ENCODE assay signal across 9 mouse cellular contexts in the genomic region with DNA sequence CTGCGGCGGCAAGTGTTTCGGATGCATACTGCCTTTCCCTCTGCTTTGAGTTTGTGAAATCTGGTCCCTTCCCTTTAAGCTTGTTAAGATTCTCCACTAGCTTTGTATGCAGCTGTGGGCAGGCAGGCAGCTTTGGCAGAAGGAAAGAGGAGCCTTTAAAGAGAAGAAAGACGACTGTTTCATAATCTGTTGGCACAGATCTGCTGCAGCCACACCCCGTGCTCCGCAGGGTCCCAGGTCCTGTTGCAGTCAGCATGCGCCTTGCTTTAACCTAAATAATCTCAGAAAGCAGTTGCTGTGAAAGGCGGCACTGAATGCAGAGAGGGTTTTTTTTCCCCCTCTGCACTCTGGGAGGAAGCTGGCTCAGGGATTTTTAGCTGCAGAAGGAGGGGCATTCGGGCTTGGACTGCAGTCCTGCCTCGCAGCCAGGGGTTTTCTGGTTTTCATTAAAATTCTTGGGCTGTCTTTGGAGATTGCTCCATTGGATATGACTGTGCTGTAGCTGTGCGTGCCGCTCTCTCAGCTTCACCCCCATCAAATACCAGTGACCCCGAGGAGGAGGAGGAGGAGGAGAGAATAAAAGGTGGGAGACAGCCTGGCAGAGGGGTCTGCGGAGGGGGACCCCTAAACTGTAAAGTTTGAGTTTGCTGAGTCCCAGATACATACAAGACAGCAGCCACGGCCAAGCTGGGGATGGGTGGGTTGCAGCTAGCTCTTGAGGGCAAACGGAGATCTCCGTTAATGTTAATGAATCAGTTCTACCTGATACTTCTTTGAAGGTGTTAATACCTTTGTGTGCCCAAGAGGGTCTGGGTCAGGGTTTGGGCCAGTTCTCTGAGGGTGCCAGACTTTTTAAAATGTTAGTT. TPM values are rescaled to one million over a fixed set of nuclear protein-coding genes. Genes with fewer than 3 reads are reported as not detected.
DNase-seq lines count a peak whose midpoint lies in the region; ATAC-seq and TF ChIP-seq lines count a peak whose summit lies in the region.
"Had no signal": no experiment of that assay in that cellular context is flagged by ENCODE, and none has a peak within 500 bp of the region (broad histone marks: within the 10 kb centered on the region; RNA-seq: fewer than 3 reads in every experiment).

No protein-coding gene starts in this region.

- no peaks in the 10 kb centered on the region for H3K36me3 ChIP-seq in hindbrain, embryonic 11.5 days (ENCODE audit: control insufficient read depth, insufficient read depth, low read length)
- no peaks in the 10 kb centered on the region for H3K36me3 ChIP-seq in lung, postnatal 0 days (ENCODE audit: insufficient read depth, low read length)

- H3K27ac ChIP-seq in hindbrain, embryonic 11.5 days (ENCODE audit: low read depth, low read length) = peak overlapping the region; percentile 43
- no peak overlapping the region for H3K27ac ChIP-seq in lung, postnatal 0 days (ENCODE audit: low read length)

- ATAC-seq in hindbrain, embryonic 11.5 days (ENCODE audit: low FRiP score) = no peak
- peak; percentile 63 for ATAC-seq in lung, postnatal 0 days

- no peaks in the 10 kb centered on the region for H3K4me1 ChIP-seq in hindbrain, embryonic 11.5 days (replicated peaks; ENCODE audit: control insufficient read depth, insufficient read depth, low read length)
- no peaks in the 10 kb centered on the region for H3K4me1 ChIP-seq in lung, postnatal 0 days (ENCODE audit: insufficient read depth, low read depth, low read length)

- no peaks in the 10 kb centered on the region for H3K27me3 ChIP-seq in hindbrain, embryonic 11.5 days (ENCODE audit: control insufficient read depth, insufficient read depth, low read length)
- H3K27me3 ChIP-seq in lung, postnatal 0 days (replicated peaks; ENCODE audit: insufficient read depth, low read length) = no peaks in the 10 kb centered on the region

- H3K4me2 ChIP-seq in hindbrain, embryonic 11.5 days (replicated peaks; ENCODE audit: low read depth, low read length) = peak overlapping the region; percentile 14; the same call in 1 of the 2 replicates
- H3K4me2 ChIP-seq in lung, postnatal 0 days (replicated peaks; ENCODE audit: low read depth, low read length) = peak overlapping the region; percentile 20

- no peak for TF ChIP-seq CTCF in lung, postnatal 0 days (IDR thresholded peaks at IDR 0.05)

- WGBS in hindbrain, embryonic 11.5 days = 38% methylated on average over 17 of the region's 17 CpGs
- 31% methylated on average over 17 of the region's 17 CpGs for WGBS in lung, postnatal 0 days

- no peak for TF ChIP-seq EP300 in lung, postnatal 0 days (IDR thresholded peaks at IDR 0.05)

- no peaks in the 10 kb centered on the region for H3K9me3 ChIP-seq in hindbrain, embryonic 11.5 days (ENCODE audit: control insufficient read depth, low read length)
- H3K9me3 ChIP-seq in lung, postnatal 0 days (ENCODE audit: low read length) = no peaks in the 10 kb centered on the region

- H3K9ac ChIP-seq in hindbrain, embryonic 11.5 days (ENCODE audit: low read depth, low read length) = no peak overlapping the region
- no peak overlapping the region for H3K9ac ChIP-seq in lung, postnatal 0 days (replicated peaks; ENCODE audit: low read depth)

- no peak overlapping the region for H3K4me3 ChIP-seq in hindbrain, embryonic 11.5 days (ENCODE audit: low read depth, low read length)
- H3K4me3 ChIP-seq in lung, postnatal 0 days (ENCODE audit: low read depth, low read length) = no peak overlapping the region
- H3K4me3 ChIP-seq: megakaryocyte, embryonic 14.5 days had no signal

- peak; percentile 91 for DNase-seq in NIH3T3 (ENCODE audit: low read depth)
- peak; percentile 47 to 63 for DNase-seq in cerebellum, postnatal 14 days
- DNase-seq in frontal cortex, postnatal 14 days (ENCODE audit: low spot score in 2 of 2) = peak; percentile 40 to 56
- peak; percentile 27 for DNase-seq in hindbrain, embryonic 11.5 days (ENCODE audit: low spot score)
- peak; percentile 57 for DNase-seq in layer of hippocampus, adult 9-11 months
- peak; percentile 59 for DNase-seq in lung, postnatal 0 days (ENCODE audit: low spot score)
- peak; percentile 56 to 69 for DNase-seq in right cerebral cortex, postnatal 10 days (ENCODE audit: low spot score in 2 of 2)
- no peak for DNase-seq in B cell, adult 2 months

RNA-seq across cellular contexts. Expression of a gene that starts 35.9 kb away (rescaled TPM):
- polyA plus RNA-seq in hindbrain, embryonic 11.5 days (2014; fragmentation: Nextera tagmentation; extraction: Ambion mirVana) = 24.0 and 24.5 TPM in 2 replicates
- 3.1 and 4.0 TPM in 2 replicates for polyA plus RNA-seq in lung, postnatal 0 days (2015; fragmentation: Nextera tagmentation; extraction: Ambion mirVana)

Comparison
In these comparisons a context has a peak if more than half of its experiments do, and no peak if none do; other contexts are left out.
1. DNase-seq: peak in NIH3T3 (single experiment), cerebellum, postnatal 14 days (2 of 2), frontal cortex, postnatal 14 days (2 of 2), hindbrain, embryonic 11.5 days (single experiment), layer of hippocampus, adult 9-11 months (single experiment), lung, postnatal 0 days (single experiment) and right cerebral cortex, postnatal 10 days (2 of 2); none in B cell, adult 2 months (0 of 2).